Mouse (Mus musculus): ENCODE data around the gene Mfap5.
"Not testable (repeated sequence)": the region's sequence is repeated elsewhere in the genome, so short reads cannot be mapped to it uniquely, and the experiment has no call there.

Mfap5 gene

DNA sequence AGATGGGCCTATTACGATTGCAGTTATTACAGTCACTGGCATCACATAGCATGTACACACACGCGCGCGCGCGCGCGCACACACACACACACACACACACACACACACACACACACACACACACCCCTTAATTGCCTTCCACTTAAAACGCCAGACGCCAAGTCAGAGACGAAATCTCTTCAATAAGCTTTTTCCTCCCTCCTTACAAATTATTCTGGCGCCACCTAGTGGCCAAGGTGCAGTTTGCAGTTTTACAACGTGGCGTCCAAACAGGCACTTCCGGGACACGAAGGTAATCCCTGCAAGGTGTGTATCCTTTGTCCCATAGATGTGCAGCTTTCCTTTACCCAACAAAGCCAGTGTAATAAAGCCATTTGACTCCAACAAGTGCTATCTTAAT lies 54.8 kb downstream of the Mfap5 start:
- peak; percentile 62 to 82 for DNase-seq (ENCODE audit: low spot score in 2 of 2)

DNA sequence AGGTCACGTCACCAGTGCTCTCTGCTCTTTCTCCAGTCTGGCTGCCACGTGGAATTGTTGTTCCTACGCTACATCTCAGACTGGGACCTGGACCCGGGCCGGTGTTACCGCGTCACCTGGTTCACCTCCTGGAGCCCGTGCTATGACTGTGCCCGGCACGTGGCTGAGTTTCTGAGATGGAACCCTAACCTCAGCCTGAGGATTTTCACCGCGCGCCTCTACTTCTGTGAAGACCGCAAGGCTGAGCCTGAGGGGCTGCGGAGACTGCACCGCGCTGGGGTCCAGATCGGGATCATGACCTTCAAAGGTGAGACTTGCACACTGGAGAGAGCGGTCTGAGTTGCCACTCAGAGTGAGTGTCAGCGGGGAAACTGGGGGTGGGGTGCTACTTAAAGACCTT lies 55.4 kb downstream of the Mfap5 start:
- DNase-seq (ENCODE audit: low spot score in 2 of 2): no peak

DNA sequence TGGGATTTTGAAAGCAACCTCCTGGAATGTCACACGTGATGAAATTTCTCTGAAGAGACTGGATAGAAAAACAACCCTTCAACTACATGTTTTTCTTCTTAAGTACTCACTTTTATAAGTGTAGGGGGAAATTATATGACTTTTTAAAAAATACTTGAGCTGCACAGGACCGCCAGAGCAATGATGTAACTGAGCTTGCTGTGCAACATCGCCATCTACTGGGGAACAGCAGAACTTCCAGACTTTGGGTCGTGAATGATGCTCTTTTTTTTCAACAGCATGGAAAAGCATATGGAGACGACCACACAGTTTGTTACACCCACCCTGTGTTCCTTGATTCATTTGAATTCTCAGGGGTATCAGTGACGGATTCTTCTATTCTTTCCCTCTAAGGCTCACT lies 56.8 kb downstream of the Mfap5 start:
- DNase-seq (ENCODE audit: low spot score in 2 of 2): peak; percentile 32 to 73

DNA sequence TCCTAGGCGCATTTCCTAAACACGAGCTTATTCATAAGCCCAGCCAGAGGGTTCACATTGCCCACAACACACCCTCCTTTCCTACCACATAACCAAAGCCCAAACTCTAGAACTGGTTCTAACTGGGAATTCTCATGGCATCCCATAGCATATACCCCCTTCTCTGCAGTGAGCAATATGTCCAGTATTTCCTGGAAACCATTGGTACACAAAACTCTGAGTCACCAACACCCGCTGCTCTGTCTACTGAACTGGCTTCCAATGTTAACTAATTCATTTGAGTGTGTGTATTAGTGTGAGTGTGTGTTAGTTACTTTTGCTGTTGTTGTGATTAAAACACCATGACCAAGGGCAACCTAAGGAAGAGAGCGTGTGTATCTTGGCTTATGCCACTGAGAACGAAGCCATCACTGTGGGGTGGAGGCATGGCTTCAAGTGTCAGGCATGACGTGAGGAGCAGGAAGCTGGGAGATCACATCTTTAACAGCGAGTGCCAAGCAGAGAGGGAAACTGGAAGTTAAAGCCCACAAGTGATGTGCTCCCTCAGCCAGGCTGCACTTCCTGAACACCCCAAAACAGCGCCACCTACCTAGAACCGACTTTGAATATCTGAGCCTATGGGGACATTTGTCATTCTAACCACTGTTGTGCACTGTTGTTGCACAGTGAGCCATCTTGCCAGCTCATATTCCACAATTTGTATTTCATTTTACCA lies 59.6 kb downstream of the Mfap5 start:
- DNase-seq (ENCODE audit: low spot score in 2 of 2): no peak

DNA sequence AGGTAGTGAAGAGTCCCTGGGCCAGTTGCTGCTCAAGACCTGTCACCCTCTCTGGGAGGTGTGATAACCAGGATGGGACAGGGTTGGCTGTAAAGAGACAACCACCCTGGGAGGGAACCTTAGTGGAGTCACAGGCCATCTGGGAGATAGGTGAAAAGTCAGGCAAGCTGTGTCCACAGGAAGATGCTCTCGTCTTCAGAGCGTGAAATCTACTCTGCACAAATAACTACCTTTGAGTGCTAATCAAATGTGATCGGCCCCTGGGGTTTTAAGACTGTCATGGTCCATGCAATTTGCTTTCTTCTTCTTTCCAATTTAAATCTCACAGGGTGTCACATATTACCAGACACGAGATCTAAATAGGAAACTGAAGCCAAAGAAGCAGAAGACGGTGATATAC lies 63.5 kb downstream of the Mfap5 start:
- DNase-seq (ENCODE audit: low spot score in 2 of 2): no peak

DNA sequence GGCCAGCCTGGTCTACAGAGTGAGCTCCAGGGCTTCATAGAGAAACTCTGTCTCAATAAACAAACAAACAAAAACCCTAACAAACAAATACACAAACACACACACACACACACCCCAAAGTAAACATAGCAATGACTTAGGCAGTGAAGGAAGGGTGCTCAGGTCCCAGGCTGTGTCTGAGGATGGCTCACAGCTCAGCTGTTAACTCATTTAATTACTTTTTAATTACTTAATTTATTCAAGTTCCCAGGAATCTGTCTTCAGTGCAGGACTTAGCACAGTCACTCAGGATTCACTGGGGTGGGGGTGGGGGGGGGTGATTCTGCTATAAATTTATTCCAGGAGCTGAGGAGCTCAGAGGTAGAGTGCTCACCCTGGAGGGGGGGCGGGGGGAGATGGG lies 64.1 kb downstream of the Mfap5 start:
- no peak for DNase-seq (ENCODE audit: low spot score in 2 of 2)

DNA sequence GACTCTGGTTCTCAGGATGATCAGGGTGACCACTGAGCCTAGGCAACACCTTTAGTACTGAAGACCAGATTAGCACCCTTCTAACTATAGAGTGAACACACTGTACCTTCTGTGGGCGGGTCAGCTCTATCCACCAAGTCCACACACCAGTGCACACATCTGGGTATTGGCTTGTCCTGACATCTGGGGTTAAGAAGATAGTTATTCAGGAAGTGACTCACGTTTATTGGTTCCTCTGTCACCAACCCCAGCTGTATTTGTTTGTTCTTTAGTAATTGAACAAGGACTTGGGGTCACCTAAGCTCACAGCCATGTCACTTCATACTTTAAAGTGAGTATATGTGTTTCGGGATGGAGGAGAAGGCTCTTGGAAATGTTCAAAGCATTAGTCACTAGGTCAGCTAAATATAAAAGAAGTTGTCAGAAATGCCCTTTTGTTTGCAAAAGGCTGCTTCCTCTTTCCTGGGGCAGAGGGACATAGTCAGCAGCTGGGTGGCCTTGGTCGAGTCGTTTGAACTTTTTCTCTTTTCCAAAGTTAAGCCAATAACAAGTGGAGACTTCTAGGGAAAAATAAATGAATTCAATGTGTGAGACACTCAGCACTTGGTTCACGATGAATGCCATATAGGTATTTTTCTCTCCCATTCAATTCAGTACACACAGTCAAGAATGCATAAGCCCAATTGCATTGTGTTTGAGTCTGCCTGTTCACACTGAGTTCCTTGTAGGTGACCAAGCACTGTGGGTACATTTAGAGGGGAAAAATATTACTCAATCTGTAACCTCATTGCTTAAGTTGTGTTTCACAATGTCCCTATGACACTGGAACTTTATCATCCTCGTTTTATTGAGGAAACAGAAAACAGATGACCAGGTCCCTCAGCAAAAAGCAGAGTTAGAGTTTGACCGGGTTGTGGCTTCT lies 65.3 kb downstream of the Mfap5 start:
- DNase-seq (ENCODE audit: low spot score in 2 of 2): no peak

DNA sequence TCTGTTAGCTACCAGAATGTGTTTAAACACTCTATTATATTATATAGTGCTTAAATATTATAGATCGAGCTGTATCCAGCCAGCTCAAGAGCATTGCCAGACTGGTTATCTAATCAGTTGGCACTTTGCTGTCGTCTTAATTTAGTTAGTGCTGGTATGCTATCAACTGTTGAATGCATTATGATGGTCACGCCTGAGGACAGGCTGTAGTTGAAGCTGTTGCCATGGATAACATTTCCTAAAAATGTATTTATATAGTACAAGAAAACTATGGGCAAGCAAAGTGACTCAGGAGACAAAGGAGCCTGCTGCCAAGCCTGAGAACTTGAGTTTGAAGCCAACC lies 65.9 kb downstream of the Mfap5 start:
- no peak for DNase-seq (ENCODE audit: low spot score in 2 of 2)

DNA sequence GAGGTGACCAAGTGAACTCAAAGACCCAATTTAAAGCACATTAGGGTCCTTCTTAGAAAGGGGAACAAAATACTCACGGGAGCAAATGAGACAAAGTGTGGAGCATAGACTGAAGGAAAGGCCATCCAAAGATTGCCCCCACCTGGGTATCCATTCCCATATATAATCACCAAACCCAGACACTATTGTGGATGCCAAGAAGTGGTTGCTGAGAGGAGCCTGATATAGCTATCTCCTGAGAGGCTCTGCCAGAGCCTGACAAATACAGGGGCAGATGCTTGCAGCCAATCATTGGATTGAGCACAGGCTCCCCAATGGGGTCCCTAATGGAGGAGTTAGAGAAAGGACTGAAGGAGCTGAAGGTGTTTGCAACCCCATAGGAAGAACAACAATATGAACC lies 69.4 kb downstream of the Mfap5 start:
- DNase-seq (ENCODE audit: low spot score in 2 of 2): not testable (repeated sequence)

DNA sequence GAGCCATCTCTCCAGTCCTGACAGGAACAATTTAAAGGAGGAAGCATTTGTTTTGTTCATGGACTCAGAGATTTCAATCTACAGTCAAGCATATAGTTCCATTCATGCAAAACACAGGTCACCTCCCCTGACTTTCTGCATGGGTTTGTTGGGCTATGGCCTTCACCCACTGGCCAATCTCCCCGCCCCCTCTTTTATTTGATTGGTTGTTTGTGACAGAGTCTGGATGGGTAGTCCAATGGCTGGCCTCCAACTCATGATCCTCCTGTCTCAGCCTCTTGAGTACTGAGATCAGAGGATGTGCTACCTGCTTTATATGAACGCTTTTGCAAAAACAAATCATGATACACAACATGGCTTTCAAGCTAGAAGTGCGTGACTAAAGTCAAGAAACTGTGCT lies 71.4 kb downstream of the Mfap5 start:
- no peak for DNase-seq (ENCODE audit: low spot score in 2 of 2)

Measured in spleen, postnatal 10 days (tissue).